In genomic region chr16:16918441-16919117, GRCm38 (mm10) we compare ENCODE assay signal across 29 mouse cellular contexts. TPM values are rescaled to one million over a fixed set of nuclear protein-coding genes. Genes with fewer than 3 reads are reported as not detected.
DNase-seq lines count a peak whose midpoint lies in the region; ATAC-seq and TF ChIP-seq lines count a peak whose summit lies in the region.
"Had no signal": no experiment of that assay in that cellular context is flagged by ENCODE, and none has a peak within 500 bp of the region (broad histone marks: within the 10 kb centered on the region; RNA-seq: fewer than 3 reads in every experiment).

No protein-coding gene starts in this region.

- H3K4me1 ChIP-seq in forebrain, postnatal 0 days (ENCODE audit: insufficient read depth), result no peaks in the 10 kb centered on the region
- no peaks in the 10 kb centered on the region for H3K4me1 ChIP-seq in forebrain, embryonic 11.5 days (replicated peaks; ENCODE audit: control insufficient read depth, insufficient read depth, low read length)
- H3K4me1 ChIP-seq: heart, embryonic 15.5 days; hindbrain, embryonic 15.5 days; intestine, embryonic 15.5 days; limb, embryonic 15.5 days; liver, embryonic 15.5 days had no signal

- H3K27me3 ChIP-seq in forebrain, postnatal 0 days (ENCODE audit: insufficient read depth, low read length), result no peaks in the 10 kb centered on the region
- H3K27me3 ChIP-seq in forebrain, embryonic 11.5 days (ENCODE audit: control insufficient read depth, insufficient read depth, low read length), result no peaks in the 10 kb centered on the region
- H3K27me3 ChIP-seq: embryonic facial prominence, embryonic 15.5 days; heart, embryonic 15.5 days; hindbrain, embryonic 15.5 days; intestine, embryonic 15.5 days; limb, embryonic 15.5 days; liver, embryonic 15.5 days had no signal

- TF ChIP-seq CTCF in forebrain, postnatal 0 days (IDR thresholded peaks at IDR 0.05; ENCODE audit: low read depth), result no peak
- TF ChIP-seq CTCF in left cerebral cortex, adult 2 months (IDR thresholded peaks at IDR 0.05), result no peak

- H3K9me3 ChIP-seq in forebrain, postnatal 0 days (ENCODE audit: low read length), result no peaks in the 10 kb centered on the region
- no peaks in the 10 kb centered on the region for H3K9me3 ChIP-seq in forebrain, embryonic 11.5 days (ENCODE audit: control insufficient read depth, low read length)
- H3K9me3 ChIP-seq: embryonic facial prominence, embryonic 15.5 days; G1E; heart, embryonic 15.5 days; hindbrain, embryonic 15.5 days; intestine, embryonic 15.5 days; limb, embryonic 15.5 days; liver, embryonic 15.5 days had no signal

- 85% methylated on average over 7 of the region's 7 CpGs for WGBS in forebrain, postnatal 0 days
- WGBS in forebrain, embryonic 11.5 days, result 91% methylated on average over 7 of the region's 7 CpGs

- intact Hi-C loops in left cerebral cortex, adult 2 months (cut with DNase I), result no loop called here

- no peak overlapping the region for H3K4me2 ChIP-seq in forebrain, postnatal 0 days (ENCODE audit: low read depth)
- no peak overlapping the region for H3K4me2 ChIP-seq in forebrain, embryonic 11.5 days (ENCODE audit: low read depth, low read length, severe bottlenecking)
- H3K4me2 ChIP-seq: embryonic facial prominence, embryonic 15.5 days; heart, embryonic 15.5 days; hindbrain, embryonic 15.5 days; intestine, embryonic 15.5 days; limb, embryonic 15.5 days; liver, embryonic 15.5 days; midbrain, embryonic 11.5 days had no signal

- peak; percentile 30 for DNase-seq in forebrain, postnatal 0 days
- no peak for DNase-seq in forebrain, embryonic 11.5 days (ENCODE audit: low spot score)
- DNase-seq in left cerebral cortex, adult 2 months (ENCODE audit: extremely low spot score in 1 of 2, low spot score in 2 of 2), result no peak
- DNase-seq in left cerebral cortex, adult 11 months (ENCODE audit: low spot score), result no peak
- peak; percentile 78 for DNase-seq in adrenal gland, adult 2 months
- DNase-seq in brain, adult 2 months (ENCODE audit: low read depth, low spot score), result peak; percentile 86
- no peak for DNase-seq in B cell, adult 2 months
- no peak for DNase-seq in cerebellum, postnatal 14 days
- DNase-seq: cerebellum, adult 11-12 months; cerebellum, postnatal 25 days; gastrocnemius, postnatal 10 days; heart, adult 2 months; heart, postnatal 4 days; kidney, adult 9 months; kidney, postnatal 36 days; thymus, postnatal 4 days had no signal

- H3K9ac ChIP-seq in forebrain, postnatal 0 days, result no peak overlapping the region
- no peak overlapping the region for H3K9ac ChIP-seq in forebrain, embryonic 11.5 days (ENCODE audit: low read length)
- H3K9ac ChIP-seq: embryonic facial prominence, embryonic 15.5 days; heart, embryonic 15.5 days; hindbrain, embryonic 15.5 days; intestine, embryonic 15.5 days; limb, embryonic 15.5 days; liver, embryonic 15.5 days had no signal

- H3K27ac ChIP-seq in forebrain, postnatal 0 days (ENCODE audit: low read depth, low read length), result no peak overlapping the region
- no peak overlapping the region for H3K27ac ChIP-seq in forebrain, embryonic 11.5 days (ENCODE audit: low read depth, low read length)
- peak overlapping the region; percentile 85 for H3K27ac ChIP-seq in left cerebral cortex, adult 2 months
- H3K27ac ChIP-seq: embryonic facial prominence, embryonic 15.5 days; heart, adult 2 months; heart, embryonic 15.5 days; hindbrain, embryonic 15.5 days; intestine, embryonic 15.5 days; limb, embryonic 15.5 days; liver, embryonic 15.5 days; macrophage had no signal

- no peak overlapping the region for H3K4me3 ChIP-seq in forebrain, postnatal 0 days (ENCODE audit: low read depth, low read length)
- no peak overlapping the region for H3K4me3 ChIP-seq in forebrain, embryonic 11.5 days (ENCODE audit: low read depth, low read length)
- H3K4me3 ChIP-seq in left cerebral cortex, adult 2 months, result no peak overlapping the region
- H3K4me3 ChIP-seq: embryonic facial prominence, embryonic 15.5 days; heart, adult 2 months; heart, embryonic 15.5 days; hindbrain, embryonic 15.5 days; intestine, embryonic 15.5 days; limb, embryonic 15.5 days; liver, embryonic 15.5 days had no signal

- ATAC-seq in forebrain, postnatal 0 days, result peak; percentile 58
- no peak for ATAC-seq in forebrain, embryonic 11.5 days (replicated peaks; ENCODE audit: low FRiP score)
- ATAC-seq: intestine, embryonic 15.5 days had no signal

- peaks cover 84% of the 10 kb centered on the region for H3K36me3 ChIP-seq in forebrain, postnatal 0 days (ENCODE audit: insufficient read depth)
- H3K36me3 ChIP-seq in forebrain, embryonic 11.5 days (ENCODE audit: control insufficient read depth, insufficient read depth, low read length), result peaks cover 4% of the 10 kb centered on the region

RNA-seq across cellular contexts. Expression of gene Ppm1f, which starts 22.3 kb away (rescaled TPM):
- 26.8 and 34.7 TPM in 2 replicates for total RNA-seq in forebrain, postnatal 0 days (2014; rRNA removed)
- 7.9 and 12.1 TPM in 2 replicates for polyA plus RNA-seq in forebrain, postnatal 0 days (2015; fragmentation: Nextera tagmentation; extraction: Ambion mirVana)
- polyA plus RNA-seq in forebrain, embryonic 11.5 days (2014; fragmentation: Nextera tagmentation; extraction: Ambion mirVana), result 22.1 and 24.5 TPM in 2 replicates
- 10 to 100 TPM; 47.3 to 57.9 TPM for total RNA-seq in left cerebral cortex, adult 2 months (2021)
- 10 to 100 TPM; 39.2 to 48.9 TPM for total RNA-seq in adrenal gland, adult 2 months (2021)
- polyA plus RNA-seq in adrenal gland, adult 2 months (2012; rRNA removed), result 15.4 and 18.9 TPM in 2 replicates

RNA-seq across cellular contexts. Expression of gene Vpreb1, which starts 47.9 kb away (rescaled TPM):
- 0.95 and 6.2 TPM in 2 replicates for total RNA-seq in forebrain, postnatal 0 days (2014; rRNA removed)
- 0.83 and 0.97 TPM in 2 replicates for polyA plus RNA-seq in forebrain, postnatal 0 days (2015; fragmentation: Nextera tagmentation; extraction: Ambion mirVana)
- 0.63 and 1.3 TPM in 2 replicates for polyA plus RNA-seq in forebrain, embryonic 11.5 days (2014; fragmentation: Nextera tagmentation; extraction: Ambion mirVana)
- total RNA-seq in left cerebral cortex, adult 2 months (2021), result under 1 TPM in 1 of 2 experiments, not detected in 1; 0.63 TPM
- total RNA-seq in adrenal gland, adult 2 months (2021), result under 1 TPM; 0.97 to 0.98 TPM
- 4.7 and 4.8 TPM in 2 replicates for polyA plus RNA-seq in adrenal gland, adult 2 months (2012; rRNA removed)
- total RNA-seq: heart, adult 2 months; heart, postnatal 4 days; monocyte, adult 5-6 weeks had no signal
- polyA plus RNA-seq: heart, adult 2 months; macrophage had no signal

RNA-seq across cellular contexts. Expression of gene Top3b, which starts 48.0 kb away (rescaled TPM):
- total RNA-seq in forebrain, postnatal 0 days (2014; rRNA removed), result 74.3 and 88.6 TPM in 2 replicates
- polyA plus RNA-seq in forebrain, postnatal 0 days (2015; fragmentation: Nextera tagmentation; extraction: Ambion mirVana), result 41.1 and 52.5 TPM in 2 replicates
- polyA plus RNA-seq in forebrain, embryonic 11.5 days (2014; fragmentation: Nextera tagmentation; extraction: Ambion mirVana), result 70.3 and 75.7 TPM in 2 replicates
- 10 to 100 TPM; 64.0 to 72.0 TPM for total RNA-seq in left cerebral cortex, adult 2 months (2021)
- total RNA-seq in adrenal gland, adult 2 months (2021), result 10 to 100 TPM; 47.4 to 51.5 TPM
- polyA plus RNA-seq in adrenal gland, adult 2 months (2012; rRNA removed), result 43.8 and 53.1 TPM in 2 replicates

RNA-seq across cellular contexts. Expression of gene Igll1, which starts 54.8 kb away (rescaled TPM):
- total RNA-seq in forebrain, postnatal 0 days (2014; rRNA removed), result not detected in 2 replicates
- not detected in 2 replicates for polyA plus RNA-seq in forebrain, postnatal 0 days (2015; fragmentation: Nextera tagmentation; extraction: Ambion mirVana)
- not detected in 2 replicates for polyA plus RNA-seq in forebrain, embryonic 11.5 days (2014; fragmentation: Nextera tagmentation; extraction: Ambion mirVana)
- total RNA-seq in left cerebral cortex, adult 2 months (2021), result not detected
- not detected for total RNA-seq in adrenal gland, adult 2 months (2021)
- polyA plus RNA-seq in adrenal gland, adult 2 months (2012; rRNA removed), result not detected in 2 replicates
- total RNA-seq: heart, adult 2 months; heart, postnatal 4 days; monocyte, adult 5-6 weeks had no signal
- polyA plus RNA-seq: frontal cortex, adult 2 months; G1E; heart, adult 2 months; heart, embryonic 15.5 days; hindbrain, embryonic 15.5 days; macrophage; midbrain, embryonic 11.5 days; neural tube, embryonic 11.5 days; small intestine, adult 2 months had no signal

Comparison
In these comparisons a context has a peak if more than half of its experiments do, and no peak if none do; other contexts are left out.
1. DNase-seq: peak in forebrain, postnatal 0 days (single experiment), adrenal gland, adult 2 months (single experiment) and brain, adult 2 months (single experiment); none in forebrain, embryonic 11.5 days (single experiment), left cerebral cortex, adult 2 months (0 of 2), left cerebral cortex, adult 11 months (single experiment), B cell, adult 2 months (0 of 2) and cerebellum, postnatal 14 days (0 of 2).